Mouse (Mus musculus) lung, adult 2 months (tissue): ENCODE measurements around the gene Pigs. TPM values are rescaled to one million over a fixed set of nuclear protein-coding genes. Genes with fewer than 3 reads are reported as not detected.

Experiments
- DNase-seq: peaks from one replicate; pipeline ENCODE4 v3.0.0; 2022
- H3K4me1 ChIP-seq: fragments of 200-500 bp; 2 replicates; pipeline ENCODE4 v1.6.1; 2011; ENCODE audit warnings: low read length; ENCODE audit not compliant: control insufficient read depth, insufficient read depth
- H3K4me3 ChIP-seq: fragments of 200-500 bp; replicated peaks from 2 replicates; pipeline ENCODE3; 2011; ENCODE audit warnings: low read depth, mild to moderate bottlenecking, control low read depth, low read length; ENCODE audit errors: extremely low read depth
- CTCF ChIP-seq: fragments of 200-500 bp; IDR thresholded peaks from 2 replicates; pipeline ENCODE4 v1.5.1; 2011; ENCODE audit warnings: mild to moderate bottlenecking, low read length, control low read depth; ENCODE audit not compliant: insufficient read depth
- POLR2A ChIP-seq: fragments of 200-500 bp; IDR thresholded peaks from 2 replicates; pipeline ENCODE4 v1.6.1; 2011; ENCODE audit warnings: low read depth, mild to moderate bottlenecking, control low read depth, low read length, borderline replicate concordance; ENCODE audit errors: extremely low read depth
- WGBS: fragments of 180-500 bp; shearing (Covaris S2); methylation state at CpG from one replicate; pipeline ENCODE4 v1.1.7; 2018; 5-methylcytosine and 5-hydroxymethylcytosine counted together
- polyA plus RNA-seq: library from polyadenylated mRNA; depleted of rRNA; stranded (reverse); fragments of >200 nt; gene quantifications from 2 replicates; pipeline ENCODE4 v1.2.3, GENCODE M21; 2012

The Pigs gene
- polyA plus RNA-seq, 1 experiment: 68.4 TPM

- DNase-seq: no peak
- 96% methylated on average over 12 of the region's 12 CpGs for WGBS
- TF ChIP-seq CTCF (no peak), POLR2A (no peak)
- Histone ChIP-seq H3K4me3 (no peak overlapping the region), H3K4me1 (peaks cover 4% of the 10 kb centered on the region; the same call in 1 of the 2 replicates)
Measured at GRCm38 (mm10) chr11:78332676-78333075, 4.5 kb downstream of the Pigs start.

- 92% methylated on average over 5 of the region's 5 CpGs for WGBS
- no peak for TF ChIP-seq CTCF
- no peak for TF ChIP-seq POLR2A
- DNase-seq: no peak
Measured at GRCm38 (mm10) chr11:78333992-78334391, 5.8 kb downstream of the Pigs start.

GRCm38 (mm10) chr11:78337040-78337439 lies 8.8 kb downstream of the Pigs start:
- no peak for DNase-seq
- WGBS: 94% methylated on average over 8 of the region's 8 CpGs
- TF ChIP-seq POLR2A (no peak), CTCF (no peak)
- Histone ChIP-seq H3K4me1 (no peaks in the 10 kb centered on the region), H3K4me3 (no peak overlapping the region)

More at GRCm38 (mm10) chr11:78333992-78334391, 5.8 kb downstream of the Pigs start:
- peaks cover 2% of the 10 kb centered on the region; the same call in 1 of the 2 replicates for H3K4me1 ChIP-seq
- no peak overlapping the region for H3K4me3 ChIP-seq

GRCm38 (mm10) chr11:78341702-78342101 lies 13.5 kb downstream of the Pigs start:
- TF ChIP-seq POLR2A (no peak), CTCF (no peak)
- no peak for DNase-seq
- 83% methylated on average over 12 of the region's 12 CpGs for WGBS

GRCm38 (mm10) chr11:78343381-78344327 lies 15.4 kb downstream of the Pigs start, which contains the start of gene Unc119:
Gene Unc119, plus strand, starts transcription at chr11:78343482.
- DNase-seq: peak; percentile 80
- H3K4me1 ChIP-seq: peaks cover 9% of the 10 kb centered on the region
- TF ChIP-seq CTCF (no peak), POLR2A (0 out of 2 replicates have a peak, but pooled peaks have one; percentile 29)
- WGBS: 2% methylated on average over 62 of the region's 66 CpGs
- H3K4me3 ChIP-seq: peak within 1 kb of the TSS; percentile 57

More at GRCm38 (mm10) chr11:78341702-78342101, 13.5 kb downstream of the Pigs start:
- H3K4me3 ChIP-seq: no peak overlapping the region
- peaks cover 8% of the 10 kb centered on the region for H3K4me1 ChIP-seq

GRCm38 (mm10) chr11:78344328-78344889 lies 16.2 kb downstream of the Pigs start:
- TF ChIP-seq POLR2A (no peak), CTCF (no peak)
- DNase-seq: no peak
- WGBS: 57% methylated on average over 6 of the region's 6 CpGs
- Histone ChIP-seq H3K4me3 (peak overlapping the region; percentile 57), H3K4me1 (peaks cover 9% of the 10 kb centered on the region)

GRCm38 (mm10) chr11:78344890-78345715 lies 16.9 kb downstream of the Pigs start:
- no peak for TF ChIP-seq CTCF
- no peak for TF ChIP-seq POLR2A
- Histone ChIP-seq H3K4me1 (peaks cover 9% of the 10 kb centered on the region), H3K4me3 (no peak overlapping the region)
- 54% methylated on average over 8 of the region's 8 CpGs for WGBS
- DNase-seq: no peak

GRCm38 (mm10) chr11:78345801-78346200 lies 17.6 kb downstream of the Pigs start:
- DNase-seq: no peak
- 65% methylated on average over 7 of the region's 7 CpGs for WGBS
- H3K4me1 ChIP-seq: peaks cover 9% of the 10 kb centered on the region
- TF ChIP-seq CTCF (no peak), POLR2A (no peak)
- no peak overlapping the region for H3K4me3 ChIP-seq
